Mouse (Mus musculus): ENCODE measurements around the gene Olfr678.
"Not testable (repeated sequence)": the region's sequence is repeated elsewhere in the genome, so short reads cannot be mapped to it uniquely, and the experiment has no call there.

Olfr678 gene

GRCm38 (mm10) chr7:105064175-105064574 is at the start of gene Olfr678:
Gene Olfr678, plus strand, starts transcription at chr7:105064475.
- DNase-seq (ENCODE audit: low spot score), result no peak

DNA sequence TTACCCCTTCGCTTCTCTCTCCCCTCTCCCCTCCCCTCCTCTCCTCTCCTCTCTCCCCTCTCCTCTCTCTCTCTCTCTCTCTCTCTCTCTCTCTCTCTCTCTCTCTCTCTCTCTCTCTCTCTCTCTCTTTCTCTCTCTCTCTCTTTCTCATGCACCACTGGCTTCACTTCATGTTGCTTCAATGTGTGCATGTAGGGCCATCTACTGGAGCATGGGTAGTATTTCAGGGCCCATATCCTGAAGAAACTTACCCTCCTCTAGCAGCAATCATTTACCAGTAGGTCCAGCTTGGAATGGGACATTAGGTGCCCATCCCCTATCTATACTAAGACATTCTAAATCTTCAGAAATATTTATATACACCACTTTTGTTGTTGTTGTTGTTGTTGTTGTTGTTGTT is 41.7 kb upstream of the Olfr678 start:
- DNase-seq (ENCODE audit: low spot score), result no peak

DNA sequence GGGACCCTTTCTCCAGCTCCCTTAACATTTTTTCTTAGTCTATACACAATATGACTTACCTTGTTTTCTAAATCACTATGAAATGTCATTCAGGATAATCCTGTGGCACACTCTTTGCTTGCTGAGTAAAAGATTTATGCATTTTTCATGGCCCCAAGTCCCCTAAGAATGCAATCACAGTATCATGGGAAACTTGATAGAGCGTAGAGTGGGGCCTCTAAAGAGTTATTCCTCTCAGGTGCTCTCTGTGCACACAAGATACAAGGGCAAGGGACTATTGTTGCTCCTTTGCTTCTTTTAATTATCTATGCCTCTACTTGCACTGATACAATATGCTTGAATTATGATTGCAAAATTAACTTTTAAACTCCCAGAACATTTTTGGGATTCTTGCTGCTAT is 35.9 kb upstream of the Olfr678 start, which contains the start of gene Olfr675:
TSS of gene Olfr675 (minus strand) at position 101 of the 400 bp plus-strand sequence.
- DNase-seq (ENCODE audit: low spot score), result no peak

- DNase-seq (ENCODE audit: low spot score), result no peak
Observed at GRCm38 (mm10) chr7:105032398-105032797, 31.9 kb upstream of the Olfr678 start, which contains the start of gene Olfr676. Gene Olfr676, plus strand, starts transcription at chr7:105032698.

GRCm38 (mm10) chr7:105033836-105034235 is 30.4 kb upstream of the Olfr678 start:
- not testable (repeated sequence) for DNase-seq (ENCODE audit: low spot score)

DNA sequence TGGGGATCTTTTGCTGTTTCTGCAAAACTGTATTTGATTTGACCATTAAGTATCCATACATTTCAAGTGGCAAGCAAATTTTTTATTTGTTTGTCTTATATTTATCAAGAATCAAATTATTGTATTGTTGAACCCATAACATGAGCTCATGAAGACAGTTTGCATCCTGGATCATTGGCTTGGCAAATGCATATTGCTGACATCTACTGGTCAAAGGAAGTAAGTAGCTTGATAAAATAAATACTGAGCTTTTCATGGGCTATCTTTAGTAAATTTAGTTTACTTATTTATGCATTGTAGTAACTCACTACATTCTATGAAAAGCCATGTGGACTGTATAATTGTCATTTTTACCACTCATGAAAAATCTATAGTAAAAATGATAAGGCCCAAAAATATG is 5.3 kb upstream of the Olfr678 start:
- DNase-seq (ENCODE audit: low spot score), result no peak

- no peak for DNase-seq (ENCODE audit: low spot score)
Observed at GRCm38 (mm10) chr7:105080905-105081304, 16.6 kb downstream of the Olfr678 start, which contains the start of gene Olfr679. Gene Olfr679, plus strand, starts transcription at chr7:105081205.

DNA sequence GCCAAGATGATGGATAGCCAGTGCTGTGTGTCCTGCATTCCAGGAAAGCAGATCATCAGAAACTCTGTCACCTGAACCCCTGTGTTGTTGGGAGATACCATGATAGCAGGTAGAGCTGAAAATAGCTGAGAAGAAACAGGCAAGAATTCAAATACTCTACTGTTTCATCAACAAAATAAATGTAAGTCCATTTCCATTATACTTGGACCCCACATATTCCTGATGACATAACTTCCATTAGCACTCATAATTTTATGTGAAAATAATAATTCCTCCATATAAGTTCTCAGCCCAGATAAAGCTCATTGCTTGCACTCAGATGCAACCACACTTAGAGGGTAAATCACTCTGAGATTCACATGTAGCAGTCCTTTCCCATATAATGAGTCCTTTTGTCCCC is 28.4 kb downstream of the Olfr678 start, which contains the start of gene Olfr680-ps1:
TSS of gene Olfr680-ps1 (minus strand) at position 101 of the 400 bp plus-strand sequence.
- DNase-seq (ENCODE audit: low spot score), result not testable (repeated sequence)

DNA sequence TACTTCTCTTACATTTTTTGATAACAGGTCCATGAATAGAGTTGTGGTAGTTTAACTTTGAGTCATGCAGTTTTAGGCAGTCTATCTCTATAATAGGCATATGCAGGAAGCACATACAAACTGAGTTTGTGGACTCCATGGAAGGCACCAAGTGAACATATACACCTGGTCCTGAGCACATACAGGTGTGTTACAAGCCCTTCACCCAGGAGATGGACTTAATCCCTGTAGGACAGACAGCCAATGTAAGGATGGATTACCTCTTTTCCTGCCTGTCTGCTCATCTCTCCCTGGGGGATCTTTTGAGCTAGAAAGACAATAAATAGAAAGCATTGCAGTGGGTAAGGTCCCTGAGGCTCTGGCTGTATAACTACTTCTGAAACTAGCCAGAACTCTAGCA is 52.3 kb downstream of the Olfr678 start, which contains the start of gene Olfr681:
TSS of gene Olfr681 (plus strand) at position 301 of the 400 bp plus-strand sequence.
- no peak for DNase-seq (ENCODE audit: low spot score)

Data from T-cell, adult 2 months (primary cell).